Mouse (Mus musculus) adipocyte (in vitro differentiated cells): Measurements from ENCODE around the gene Rtcb.
A peak's percentile ranks its signal among the peaks of the same experiment; 100 is the strongest.

Experiments used
- DNase-seq: peaks from one replicate; pipeline ENCODE4 v3.0.0-alpha.2; 2016; ENCODE audit warnings: low spot score

The Rtcb gene

GRCm38 (mm10) chr10:85936280-85936965, 21.2 kb downstream of the Rtcb start:
- no peak for DNase-seq

- no peak for DNase-seq
Measured at GRCm38 (mm10) chr10:85929962-85930361, 27.7 kb downstream of the Rtcb start.

GRCm38 (mm10) chr10:85929208-85929591, 28.4 kb downstream of the Rtcb start:
- DNase-seq: no peak

GRCm38 (mm10) chr10:85928499-85929207, 29.0 kb downstream of the Rtcb start:
- DNase-seq: no peak

- DNase-seq: no peak
Measured at GRCm38 (mm10) chr10:85927676-85928445, 29.8 kb downstream of the Rtcb start, which contains the start of gene Ascl4. Ascl4 (plus strand) TSS chr10:85927681.

- DNase-seq: peak; percentile 97
Measured at GRCm38 (mm10) chr10:85916498-85917309, 40.9 kb downstream of the Rtcb start, which contains the start of gene Prdm4. Prdm4 (minus strand) TSS chr10:85917142.
